ENCODE assay signal across 10 mouse cellular contexts in the genomic region with DNA sequence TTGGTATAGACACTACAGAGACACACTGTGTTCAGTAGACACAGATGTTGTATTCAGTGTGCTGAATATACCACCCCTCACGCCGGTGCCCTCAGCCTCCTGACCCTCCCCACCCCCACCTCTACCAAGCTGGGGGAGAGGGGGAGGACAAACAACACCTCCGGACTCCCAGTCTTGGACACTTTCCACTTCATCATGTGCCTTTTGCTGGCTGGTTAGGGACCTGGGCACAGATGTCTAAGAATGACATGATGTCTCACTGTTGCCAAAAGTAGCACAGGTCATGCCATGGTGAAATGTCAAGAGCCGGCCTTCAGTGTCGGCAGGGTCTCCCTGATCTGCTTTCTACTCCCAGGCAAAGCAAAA. TPM values are rescaled to one million over a fixed set of nuclear protein-coding genes. Genes with fewer than 3 reads are reported as not detected.
DNase-seq lines count a peak whose midpoint lies in the region; ATAC-seq and TF ChIP-seq lines count a peak whose summit lies in the region.
"Had no signal": no experiment of that assay in that cellular context is flagged by ENCODE, and none has a peak within 500 bp of the region (broad histone marks: within the 10 kb centered on the region; RNA-seq: fewer than 3 reads in every experiment).

No protein-coding gene starts in this region.

- H3K4me2 ChIP-seq in forebrain, embryonic 12.5 days, result no peak overlapping the region
- no peak overlapping the region for H3K4me2 ChIP-seq in forebrain, embryonic 15.5 days (replicated peaks)
- no peak overlapping the region for H3K4me2 ChIP-seq in lung, postnatal 0 days (replicated peaks; ENCODE audit: low read depth, low read length)
- no peak overlapping the region for H3K4me2 ChIP-seq in heart, embryonic 11.5 days
- peak overlapping the region; percentile 56 for H3K4me2 ChIP-seq in myocyte (ENCODE audit: low read depth)

- H3K27me3 ChIP-seq in forebrain, embryonic 12.5 days, result no peaks in the 10 kb centered on the region
- H3K27me3 ChIP-seq in forebrain, embryonic 15.5 days, result no peaks in the 10 kb centered on the region
- no peaks in the 10 kb centered on the region for H3K27me3 ChIP-seq in lung, postnatal 0 days (replicated peaks; ENCODE audit: insufficient read depth, low read length)
- H3K27me3 ChIP-seq in heart, embryonic 11.5 days (ENCODE audit: control insufficient read depth, insufficient read depth, low read length), result no peaks in the 10 kb centered on the region
- H3K27me3 ChIP-seq in myocyte (ENCODE audit: control insufficient read depth, insufficient read depth, insufficient read length), result no peaks in the 10 kb centered on the region

- no peak overlapping the region for H3K4me3 ChIP-seq in forebrain, embryonic 12.5 days (replicated peaks)
- no peak overlapping the region for H3K4me3 ChIP-seq in forebrain, embryonic 15.5 days
- no peak overlapping the region for H3K4me3 ChIP-seq in lung, postnatal 0 days (ENCODE audit: low read depth, low read length)
- no peak overlapping the region for H3K4me3 ChIP-seq in heart, embryonic 11.5 days (ENCODE audit: low read depth, low read length)
- H3K4me3 ChIP-seq in myocyte, result no peak overlapping the region

- peak overlapping the region; percentile 94 for H3K27ac ChIP-seq in forebrain, embryonic 12.5 days
- no peak overlapping the region for H3K27ac ChIP-seq in forebrain, embryonic 15.5 days (replicated peaks)
- H3K27ac ChIP-seq in lung, postnatal 0 days (ENCODE audit: low read length), result no peak overlapping the region
- peak overlapping the region; percentile 92 for H3K27ac ChIP-seq in heart, embryonic 11.5 days (ENCODE audit: low read depth, low read length)

- WGBS in forebrain, embryonic 12.5 days, result 21% methylated on average over 5 of the region's 5 CpGs
- 25% methylated on average over 5 of the region's 5 CpGs for WGBS in forebrain, embryonic 15.5 days
- 31% methylated on average over 5 of the region's 5 CpGs for WGBS in lung, postnatal 0 days
- WGBS in heart, embryonic 11.5 days (ENCODE audit: insufficient replicate concordance), result 14% methylated on average over 5 of the region's 5 CpGs

- no peak for TF ChIP-seq POLR2A in myocyte (IDR thresholded peaks at IDR 0.05; ENCODE audit: insufficient read length, low read depth)

- H3K79me2 ChIP-seq in myocyte (ENCODE audit: control insufficient read depth, insufficient read depth), result no peaks in the 10 kb centered on the region

- H3K9me3 ChIP-seq in forebrain, embryonic 12.5 days, result no peaks in the 10 kb centered on the region
- H3K9me3 ChIP-seq in forebrain, embryonic 15.5 days, result no peaks in the 10 kb centered on the region
- no peaks in the 10 kb centered on the region for H3K9me3 ChIP-seq in lung, postnatal 0 days (ENCODE audit: low read length)
- H3K9me3 ChIP-seq in heart, embryonic 11.5 days (replicated peaks; ENCODE audit: control insufficient read depth, low read length), result no peaks in the 10 kb centered on the region

- H3K4me1 ChIP-seq in forebrain, embryonic 12.5 days, result peaks cover 50% of the 10 kb centered on the region
- peaks cover 48% of the 10 kb centered on the region for H3K4me1 ChIP-seq in forebrain, embryonic 15.5 days
- peaks cover 8% of the 10 kb centered on the region; the same call in 1 of the 2 replicates for H3K4me1 ChIP-seq in lung, postnatal 0 days (ENCODE audit: insufficient read depth, low read depth, low read length)
- peaks cover 35% of the 10 kb centered on the region for H3K4me1 ChIP-seq in heart, embryonic 11.5 days (ENCODE audit: control insufficient read depth, insufficient read depth, low read length)

- ATAC-seq in forebrain, embryonic 12.5 days (ENCODE audit: low FRiP score), result no peak
- no peak for ATAC-seq in forebrain, embryonic 15.5 days (replicated peaks)
- peak; percentile 6; the same call in 1 of the 2 replicates for ATAC-seq in lung, postnatal 0 days
- no peak for ATAC-seq in heart, embryonic 11.5 days (replicated peaks; ENCODE audit: insufficient number of reproducible peaks, low FRiP score, low TSS enrichment)
- ATAC-seq: CD4-positive, CD25-positive, alpha-beta regulatory T cell, adult 4 months had no signal

- TF ChIP-seq EP300 in lung, postnatal 0 days (IDR thresholded peaks at IDR 0.05), result no peak

- H3ac ChIP-seq in myocyte (ENCODE audit: control insufficient read depth, insufficient read length), result no peak overlapping the region

- H3K36me3 ChIP-seq in forebrain, embryonic 12.5 days (replicated peaks), result no peaks in the 10 kb centered on the region
- H3K36me3 ChIP-seq in forebrain, embryonic 15.5 days, result no peaks in the 10 kb centered on the region
- no peaks in the 10 kb centered on the region for H3K36me3 ChIP-seq in lung, postnatal 0 days (ENCODE audit: insufficient read depth, low read length)
- H3K36me3 ChIP-seq in heart, embryonic 11.5 days (ENCODE audit: control insufficient read depth, insufficient read depth, low read length), result no peaks in the 10 kb centered on the region
- no peaks in the 10 kb centered on the region for H3K36me3 ChIP-seq in myocyte (ENCODE audit: control insufficient read depth, insufficient read depth)

- TF ChIP-seq CTCF in lung, postnatal 0 days (IDR thresholded peaks at IDR 0.05), result no peak

- no peak for DNase-seq in lung, postnatal 0 days (ENCODE audit: low spot score)
- DNase-seq in lung, postnatal 25 days (ENCODE audit: low spot score), result no peak
- DNase-seq in yolk sac, embryonic 10.5 days (ENCODE audit: low spot score), result no peak
- DNase-seq in left cerebral cortex, adult 18-20 months (ENCODE audit: low spot score in 2 of 2), result no peak

- no peak overlapping the region; the same call in 1 of the 2 replicates for H3K9ac ChIP-seq in forebrain, embryonic 12.5 days
- no peak overlapping the region for H3K9ac ChIP-seq in forebrain, embryonic 15.5 days (replicated peaks)
- H3K9ac ChIP-seq in lung, postnatal 0 days (replicated peaks; ENCODE audit: low read depth), result no peak overlapping the region
- H3K9ac ChIP-seq in heart, embryonic 11.5 days (ENCODE audit: low read depth, low read length), result no peak overlapping the region

TF ChIP-seq in myocyte, 11 proteins besides CTCF, POLR2A, EP300 and RAD21:
- no peak for TF ChIP-seq MYOG (IDR thresholded peaks at IDR 0.05; ENCODE audit: control insufficient read depth in 1 of 3, insufficient read depth in 1 of 3, insufficient read length in 2 of 3, low read depth in 2 of 3)
- TF ChIP-seq REST (IDR thresholded peaks at IDR 0.05; ENCODE audit: insufficient read depth, insufficient read length), result no peak
- TF ChIP-seq MAX (IDR thresholded peaks at IDR 0.05; ENCODE audit: low read depth), result no peak
- TF ChIP-seq USF1 (IDR thresholded peaks at IDR 0.05; ENCODE audit: low read depth), result no peak
- TF ChIP-seq POLR2AphosphoS2 (IDR thresholded peaks at IDR 0.05; ENCODE audit: insufficient read length, low read depth), result no peak
- TF ChIP-seq TCF3 (IDR thresholded peaks at IDR 0.05; ENCODE audit: insufficient read length, low read depth), result no peak
- no peak for TF ChIP-seq E2F4 (IDR thresholded peaks at IDR 0.05; ENCODE audit: insufficient read depth)
- TF ChIP-seq TCF12 (IDR thresholded peaks at IDR 0.05; ENCODE audit: insufficient read depth, poor library complexity, severe bottlenecking), result no peak
- no peak for TF ChIP-seq MYOD1 (IDR thresholded peaks at IDR 0.05; ENCODE audit: control insufficient read depth in 1 of 3, insufficient read length in 2 of 3, low read depth in 2 of 3)
TF ChIP-seq in myocyte: peak in this region for 0.

RNA-seq across cellular contexts. Expression of gene Shisal2a, which starts 19.1 kb away (rescaled TPM):
- polyA plus RNA-seq in forebrain, embryonic 12.5 days (2016; fragmentation: Nextera tagmentation; extraction: Ambion mirVana), result 2.2 and 2.3 TPM in 2 replicates
- polyA plus RNA-seq in forebrain, embryonic 15.5 days (2015; fragmentation: Nextera tagmentation; extraction: Ambion mirVana), result 0.79 and 1.7 TPM in 2 replicates
- polyA plus RNA-seq in lung, postnatal 0 days (2015; fragmentation: Nextera tagmentation; extraction: Ambion mirVana), result 0.83 and 1.1 TPM in 2 replicates
- 1.3 and 2.2 TPM in 2 replicates for polyA plus RNA-seq in heart, embryonic 11.5 days (2014; fragmentation: Nextera tagmentation; extraction: Ambion mirVana)
- polyA plus RNA-seq in myocyte (2012; fragmentation: generic; extraction: Trizol), result 0.40 TPM
- total RNA-seq in left cerebral cortex, adult 18-20 months (2021), result not detected
- polyA plus RNA-seq: CD4-positive, CD25-positive, alpha-beta regulatory T cell, adult 4 months; small intestine, adult 2 months had no signal

RNA-seq across cellular contexts. Expression of gene Coa7, which starts 36.2 kb away (rescaled TPM):
- polyA plus RNA-seq in forebrain, embryonic 12.5 days (2016; fragmentation: Nextera tagmentation; extraction: Ambion mirVana), result 49.0 and 49.3 TPM in 2 replicates
- 47.1 and 48.9 TPM in 2 replicates for polyA plus RNA-seq in forebrain, embryonic 15.5 days (2015; fragmentation: Nextera tagmentation; extraction: Ambion mirVana)
- 25.3 and 31.9 TPM in 2 replicates for polyA plus RNA-seq in lung, postnatal 0 days (2015; fragmentation: Nextera tagmentation; extraction: Ambion mirVana)
- 38.0 and 44.3 TPM in 2 replicates for polyA plus RNA-seq in heart, embryonic 11.5 days (2014; fragmentation: Nextera tagmentation; extraction: Ambion mirVana)
- polyA plus RNA-seq in myocyte (2012; fragmentation: generic; extraction: Trizol), result 31.9 TPM
- total RNA-seq in left cerebral cortex, adult 18-20 months (2021), result 10 to 100 TPM; 27.7 to 30.7 TPM

RNA-seq across cellular contexts. Expression of gene Gpx7, which starts 42.7 kb away (rescaled TPM):
- 29.2 and 35.1 TPM in 2 replicates for polyA plus RNA-seq in forebrain, embryonic 12.5 days (2016; fragmentation: Nextera tagmentation; extraction: Ambion mirVana)
- 25.3 and 28.2 TPM in 2 replicates for polyA plus RNA-seq in forebrain, embryonic 15.5 days (2015; fragmentation: Nextera tagmentation; extraction: Ambion mirVana)
- 68.5 and 70.3 TPM in 2 replicates for polyA plus RNA-seq in lung, postnatal 0 days (2015; fragmentation: Nextera tagmentation; extraction: Ambion mirVana)
- polyA plus RNA-seq in heart, embryonic 11.5 days (2014; fragmentation: Nextera tagmentation; extraction: Ambion mirVana), result 58.8 and 60.8 TPM in 2 replicates
- 0.34 TPM for polyA plus RNA-seq in myocyte (2012; fragmentation: generic; extraction: Trizol)
- 1 to 10 TPM; 3.5 to 5.3 TPM for total RNA-seq in left cerebral cortex, adult 18-20 months (2021)

Comparison
In these comparisons a context has a peak if more than half of its experiments do, and no peak if none do; other contexts are left out.
1. H3K27ac ChIP-seq: peak in forebrain, embryonic 12.5 days (single experiment) and heart, embryonic 11.5 days (single experiment); none in forebrain, embryonic 15.5 days (single experiment) and lung, postnatal 0 days (single experiment).
2. RNA of gene Gpx7, which starts 42.7 kb away (polyA plus RNA-seq): 68.5 to 70.3 TPM in lung, postnatal 0 days, 58.8 to 60.8 TPM in heart, embryonic 11.5 days, 29.2 to 35.1 TPM in forebrain, embryonic 12.5 days and 25.3 to 28.2 TPM in forebrain, embryonic 15.5 days; 0.34 TPM in myocyte (single experiment); every median in the first group is over 10 times any median in the second.